Mouse (Mus musculus) left cerebral cortex, postnatal 14 days (tissue): ENCODE measurements around the gene Foxo6. TPM values are rescaled to one million over a fixed set of nuclear protein-coding genes. Genes with fewer than 3 reads are reported as not detected.

ENCODE experiments used
- DNase-seq, 2 experiments: peaks; one replicate each; pipeline ENCODE4 v3.0.0; 2021 to 2022; ENCODE audit warnings: low spot score in 2 of 2, mixed read lengths in 1 of 2
- intact Hi-C: fragments of 180-260 bp; cut with DNase I; formaldehyde crosslinking; loops from one replicate; pipeline ENCODE4 v1.15.1; 2025
- total RNA-seq, 2 experiments: library from RNA; stranded (reverse); gene quantifications; 2 replicates each; pipeline ENCODE4 v1.2.3; 2021

Gene Foxo6
- total RNA-seq, 2 experiments from 2014 or later, result 14.7 to 22.4 TPM

GRCm38 (mm10) chr4:120223805-120224204 lies 63.3 kb downstream of the Foxo6 start:
- intact Hi-C loops, result loop anchor here (10.0 kb wide), 1 partner anchor 311 kb away; the partner anchor contains the start of gene Slfnl1
- DNase-seq, result no peak

GRCm38 (mm10) chr4:120223108-120223745 lies 63.9 kb downstream of the Foxo6 start:
- intact Hi-C loops, result loop anchor here (10.0 kb wide), 1 partner anchor 312 kb away; the partner anchor contains the start of gene Slfnl1
- no peak for DNase-seq

- DNase-seq, result no peak
- intact Hi-C loops, result loop anchor here (10.0 kb wide), 1 partner anchor 313 kb away; the partner anchor contains the start of gene Slfnl1
Measured at GRCm38 (mm10) chr4:120221708-120222107, 65.4 kb downstream of the Foxo6 start.

DNA sequence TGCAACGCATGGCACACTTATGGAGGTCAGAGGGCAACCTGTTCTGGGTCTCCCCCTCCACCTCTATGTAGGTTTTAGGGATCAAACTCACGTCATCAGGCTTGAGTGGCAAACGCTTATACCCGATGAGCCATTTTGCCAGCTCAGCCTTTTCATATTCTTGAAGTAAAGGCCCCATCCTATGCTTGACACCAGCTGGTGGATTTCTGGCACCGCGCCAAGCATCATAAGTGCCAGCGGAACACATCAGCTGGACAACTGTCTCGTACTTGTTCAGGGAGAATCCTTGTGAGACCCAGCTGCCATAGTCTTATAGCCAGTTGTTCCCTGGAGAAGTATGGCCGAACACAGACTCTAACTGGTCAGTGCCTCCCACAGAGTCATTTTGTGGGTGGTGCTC lies 68.3 kb downstream of the Foxo6 start:
- intact Hi-C loops, result no loop called here
- DNase-seq, result peak in 1 of 2 experiments; percentile 29

Other genes with a start within 250 kb of the Foxo6 start
- gene AL607142.1, start 222.4 kb downstream of the Foxo6 start, total RNA-seq, result not detected
- not detected for gene Edn2, start 126.1 kb downstream of the Foxo6 start, total RNA-seq
- gene Scmh1, start 117.9 kb upstream of the Foxo6 start, total RNA-seq, result 100 to 1,000 TPM; 123 to 130 TPM
- under 1 TPM; 0.19 to 0.33 TPM for gene Slfnl1, start 244.9 kb upstream of the Foxo6 start, total RNA-seq